Mouse (Mus musculus) megakaryocyte-erythroid progenitor cell, adult 5 weeks (primary cell): Measurements from ENCODE around the gene Gm21294. TPM values are rescaled to one million over a fixed set of nuclear protein-coding genes. Genes with fewer than 3 reads are reported as not detected.

ENCODE experiments used
- polyA plus RNA-seq: library from polyadenylated mRNA; stranded (reverse); fragments of >175 nt; gene quantifications from 2 replicates; pipeline ENCODE4 v1.2.3, GENCODE M21; 2012

Gene Gm21294
- not detected in 2 replicates for polyA plus RNA-seq

DNA sequence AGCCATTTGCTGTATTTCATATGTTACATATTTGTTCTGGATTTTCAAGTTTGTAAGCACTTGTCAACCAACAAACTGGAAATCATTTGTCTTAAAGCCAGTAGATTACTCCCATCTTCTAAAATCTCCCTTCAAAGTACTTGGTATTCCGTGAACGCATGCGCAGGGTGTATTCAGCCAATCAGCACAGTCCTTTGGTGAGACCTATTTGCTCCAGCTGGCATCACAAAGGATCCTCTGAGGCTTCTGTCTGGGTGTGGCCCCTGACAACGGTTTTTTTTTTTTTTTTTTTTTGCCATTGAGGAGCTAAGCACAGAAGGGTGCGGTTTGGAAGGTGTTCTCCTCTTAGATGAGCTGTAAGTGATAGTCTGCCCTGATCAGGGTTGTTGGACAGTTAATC, at the start of gene Gm21294:
Gm21294 (plus strand) TSS at position 301 of the 400 bp plus-strand sequence.

